Mouse (Mus musculus) forebrain, embryonic 13.5 days (tissue): Measurements from ENCODE around the gene Fam107b. TPM values are rescaled to one million over a fixed set of nuclear protein-coding genes. Genes with fewer than 3 reads are reported as not detected.

Source experiments
- ATAC-seq: fragments of 200-750 bp; cut with Nextera tagmentation; 2 replicates; pipeline ENCODE4 v1.8.0; 2017
- H3K27ac ChIP-seq: fragments of 300-500 bp; sonication (generic); 2 replicates; pipeline ENCODE4 v1.5.1; 2015; ENCODE audit warnings: inconsistent platforms, mild to moderate bottlenecking, moderate library complexity
- H3K27me3 ChIP-seq: fragments of 300-500 bp; sonication (generic); 2 replicates; pipeline ENCODE4 v1.6.1; 2015; ENCODE audit warnings: mild to moderate bottlenecking, inconsistent platforms
- H3K36me3 ChIP-seq: fragments of 300-500 bp; sonication (generic); 2 replicates; pipeline ENCODE4 v1.6.1; 2015; ENCODE audit warnings: mild to moderate bottlenecking, inconsistent platforms; ENCODE audit not compliant: poor library complexity, severe bottlenecking
- H3K4me1 ChIP-seq: fragments of 300-500 bp; sonication (generic); 2 replicates; pipeline ENCODE4 v1.6.1; 2015; ENCODE audit warnings: inconsistent platforms
- H3K4me2 ChIP-seq: fragments of 300-500 bp; sonication (generic); 2 replicates; pipeline ENCODE4 v1.6.1; 2015; ENCODE audit warnings: inconsistent platforms, mild to moderate bottlenecking, moderate library complexity
- H3K4me3 ChIP-seq: fragments of 300-500 bp; sonication (generic); 2 replicates; pipeline ENCODE4 v1.5.1; 2015; ENCODE audit warnings: mild to moderate bottlenecking, inconsistent platforms
- H3K9ac ChIP-seq: fragments of 300-500 bp; sonication (generic); 2 replicates; pipeline ENCODE4 v1.6.1; 2015; ENCODE audit warnings: mild to moderate bottlenecking, inconsistent platforms
- H3K9me3 ChIP-seq: fragments of 300-500 bp; sonication (generic); replicated peaks from 2 replicates; pipeline ENCODE4 v1.6.1; 2016; ENCODE audit warnings: inconsistent platforms
- WGBS: fragments of 180-500 bp; shearing (Covaris S2); methylation state at CpG from one replicate; pipeline ENCODE4 v1.1.7; 2015; 5-methylcytosine and 5-hydroxymethylcytosine counted together
- polyA plus RNA-seq: library from polyadenylated mRNA; unstranded; fragments of >200 nt; fragmentation: Nextera tagmentation; extraction: Ambion mirVana; gene quantifications from 2 replicates; pipeline ENCODE4 v1.2.1, GENCODE M21; 2015

Gene Fam107b
- polyA plus RNA-seq, 1 experiment from 2014 or later = 45.2 TPM

GRCm38 (mm10) chr2:3579316-3579902, 9.1 kb downstream of the Fam107b start:
- no peaks in the 10 kb centered on the region for H3K36me3 ChIP-seq
- H3K4me1 ChIP-seq = no peaks in the 10 kb centered on the region
- no peak overlapping the region for H3K4me2 ChIP-seq
- H3K9ac ChIP-seq = no peak overlapping the region
- no peak for ATAC-seq
- no peak overlapping the region for H3K27ac ChIP-seq
- WGBS = 79% methylated on average over 2 of the region's 2 CpGs
- H3K27me3 ChIP-seq = no peaks in the 10 kb centered on the region
- H3K4me3 ChIP-seq = no peak overlapping the region
- H3K9me3 ChIP-seq = no peaks in the 10 kb centered on the region

- no peak for ATAC-seq
- 79% methylated on average over 2 of the region's 2 CpGs for WGBS
These were observed 12.5 kb downstream of the Fam107b start for GRCm38 (mm10) chr2:3582830-3583229.

GRCm38 (mm10) chr2:3585231-3585783, 15.0 kb downstream of the Fam107b start:
- Histone ChIP-seq H3K4me3 (no peak overlapping the region), H3K4me2 (no peak overlapping the region), H3K27ac (no peak overlapping the region), H3K36me3 (no peaks in the 10 kb centered on the region), H3K4me1 (no peaks in the 10 kb centered on the region), H3K9ac (no peak overlapping the region), H3K9me3 (no peaks in the 10 kb centered on the region), H3K27me3 (no peaks in the 10 kb centered on the region)
- no peak for ATAC-seq
- 83% methylated on average over 3 of the region's 3 CpGs for WGBS

More at GRCm38 (mm10) chr2:3582830-3583229, 12.5 kb downstream of the Fam107b start:
- no peaks in the 10 kb centered on the region for H3K27me3 ChIP-seq
- no peak overlapping the region for H3K27ac ChIP-seq
- no peaks in the 10 kb centered on the region for H3K9me3 ChIP-seq
- no peaks in the 10 kb centered on the region for H3K36me3 ChIP-seq
- H3K4me3 ChIP-seq = no peak overlapping the region
- H3K9ac ChIP-seq = no peak overlapping the region
- no peak overlapping the region for H3K4me2 ChIP-seq
- no peaks in the 10 kb centered on the region for H3K4me1 ChIP-seq

- Histone ChIP-seq H3K4me1 (no peaks in the 10 kb centered on the region), H3K9ac (no peak overlapping the region), H3K36me3 (no peaks in the 10 kb centered on the region), H3K27me3 (no peaks in the 10 kb centered on the region), H3K4me2 (no peak overlapping the region), H3K4me3 (no peak overlapping the region), H3K9me3 (no peaks in the 10 kb centered on the region), H3K27ac (no peak overlapping the region)
- ATAC-seq = no peak
- WGBS = 81% methylated on average over 6 of the region's 6 CpGs
These were observed 20.0 kb downstream of the Fam107b start for GRCm38 (mm10) chr2:3590086-3590915.

GRCm38 (mm10) chr2:3590916-3591197, 20.6 kb downstream of the Fam107b start:
- no peaks in the 10 kb centered on the region for H3K36me3 ChIP-seq
- H3K9ac ChIP-seq = no peak overlapping the region
- no peaks in the 10 kb centered on the region for H3K4me1 ChIP-seq
- no peak overlapping the region for H3K4me3 ChIP-seq
- 97% methylated on average over 1 of the region's 1 CpGs for WGBS
- no peak overlapping the region for H3K4me2 ChIP-seq
- H3K27ac ChIP-seq = no peak overlapping the region
- no peaks in the 10 kb centered on the region for H3K27me3 ChIP-seq
- H3K9me3 ChIP-seq = no peaks in the 10 kb centered on the region
- ATAC-seq = no peak

- H3K27me3 ChIP-seq = no peaks in the 10 kb centered on the region
- H3K4me3 ChIP-seq = no peak overlapping the region
- no peak overlapping the region for H3K9ac ChIP-seq
- ATAC-seq = no peak
- no peak overlapping the region for H3K27ac ChIP-seq
- H3K4me1 ChIP-seq = no peaks in the 10 kb centered on the region
- whole genome bisulfite sequencing = 69% methylated on average over 2 of the region's 2 CpGs
- H3K9me3 ChIP-seq = no peaks in the 10 kb centered on the region
- H3K4me2 ChIP-seq = no peak overlapping the region
- H3K36me3 ChIP-seq = no peaks in the 10 kb centered on the region
These were observed 24.5 kb downstream of the Fam107b start for GRCm38 (mm10) chr2:3594663-3595318.

GRCm38 (mm10) chr2:3600421-3600820, 30.1 kb downstream of the Fam107b start:
- no peaks in the 10 kb centered on the region for H3K4me1 ChIP-seq
- 71% methylated on average over 3 of the region's 3 CpGs for WGBS
- H3K36me3 ChIP-seq = no peaks in the 10 kb centered on the region
- no peak overlapping the region for H3K27ac ChIP-seq
- H3K9ac ChIP-seq = no peak overlapping the region
- no peaks in the 10 kb centered on the region for H3K9me3 ChIP-seq
- H3K4me2 ChIP-seq = no peak overlapping the region
- H3K4me3 ChIP-seq = no peak overlapping the region
- no peak for ATAC-seq
- H3K27me3 ChIP-seq = no peaks in the 10 kb centered on the region

- H3K27ac ChIP-seq = no peak overlapping the region
- H3K9ac ChIP-seq = no peak overlapping the region
- no peaks in the 10 kb centered on the region for H3K4me1 ChIP-seq
- no peaks in the 10 kb centered on the region for H3K27me3 ChIP-seq
- H3K4me3 ChIP-seq = no peak overlapping the region
- no peak overlapping the region for H3K4me2 ChIP-seq
- H3K36me3 ChIP-seq = no peaks in the 10 kb centered on the region
- 76% methylated on average over 3 of the region's 3 CpGs for WGBS
- no peaks in the 10 kb centered on the region for H3K9me3 ChIP-seq
- no peak for ATAC-seq
These were observed 32.3 kb downstream of the Fam107b start for GRCm38 (mm10) chr2:3602599-3602998.

GRCm38 (mm10) chr2:3603181-3603580, 32.9 kb downstream of the Fam107b start:
- ATAC-seq = no peak
- no peaks in the 10 kb centered on the region for H3K9me3 ChIP-seq
- no peaks in the 10 kb centered on the region for H3K4me1 ChIP-seq
- no peak overlapping the region for H3K4me2 ChIP-seq
- H3K4me3 ChIP-seq = no peak overlapping the region
- no peak overlapping the region for H3K9ac ChIP-seq
- no peaks in the 10 kb centered on the region for H3K27me3 ChIP-seq
- no peak overlapping the region for H3K27ac ChIP-seq
- no peaks in the 10 kb centered on the region for H3K36me3 ChIP-seq
- 83% methylated on average over 5 of the region's 5 CpGs for WGBS

- no peaks in the 10 kb centered on the region for H3K36me3 ChIP-seq
- H3K9me3 ChIP-seq = no peaks in the 10 kb centered on the region
- H3K27me3 ChIP-seq = no peaks in the 10 kb centered on the region
- no peak overlapping the region for H3K9ac ChIP-seq
- H3K4me2 ChIP-seq = no peak overlapping the region
- no peaks in the 10 kb centered on the region for H3K4me1 ChIP-seq
- no peak overlapping the region for H3K27ac ChIP-seq
- no peak overlapping the region for H3K4me3 ChIP-seq
- WGBS = 49% methylated on average over 8 of the region's 8 CpGs
- no peak for ATAC-seq
These were observed 38.9 kb downstream of the Fam107b start for GRCm38 (mm10) chr2:3608868-3609854.

GRCm38 (mm10) chr2:3618446-3618845, 48.2 kb downstream of the Fam107b start:
- Histone ChIP-seq H3K4me2 (no peak overlapping the region), H3K9me3 (no peaks in the 10 kb centered on the region), H3K4me3 (no peak overlapping the region), H3K27ac (no peak overlapping the region), H3K9ac (no peak overlapping the region), H3K4me1 (no peaks in the 10 kb centered on the region), H3K36me3 (no peaks in the 10 kb centered on the region), H3K27me3 (no peaks in the 10 kb centered on the region)
- no peak for ATAC-seq
- WGBS = 85% methylated on average over 1 of the region's 1 CpGs
